Mouse (Mus musculus) layer of hippocampus, adult 8-10 months (tissue): ENCODE data around the gene Cntn1. TPM values are rescaled to one million over a fixed set of nuclear protein-coding genes. Genes with fewer than 3 reads are reported as not detected.

ENCODE experiments used
- DNase-seq, 2 experiments: peaks; one replicate each; pipeline ENCODE4 v3.0.0; 2022; ENCODE audit warnings: low spot score in 2 of 2
- total RNA-seq, 4 experiments: library from RNA; stranded (reverse); gene quantifications; 2 replicates each; pipeline ENCODE4 v1.2.4; 2022

Gene Cntn1
- total RNA-seq, result 100 to 1,000 TPM; 305 to 331 (median 311) TPM

- peak; percentile 90 to 94 for DNase-seq
Measured at GRCm38 (mm10) chr15:92050996-92051352, at the start of gene Cntn1. Cntn1 (plus strand) TSS chr15:92051165.

- no peak for DNase-seq
Measured at GRCm38 (mm10) chr15:92001431-92001830, 49.5 kb upstream of the Cntn1 start.

GRCm38 (mm10) chr15:92012165-92013083, 38.5 kb upstream of the Cntn1 start:
- no peak for DNase-seq

- DNase-seq, result no peak
Measured at GRCm38 (mm10) chr15:92034111-92034510, 16.9 kb upstream of the Cntn1 start.

- no peak for DNase-seq
Measured at GRCm38 (mm10) chr15:92042538-92042937, 8.4 kb upstream of the Cntn1 start.

GRCm38 (mm10) chr15:92046042-92046441, 4.9 kb upstream of the Cntn1 start:
- no peak for DNase-seq

GRCm38 (mm10) chr15:92048031-92048430, 2.9 kb upstream of the Cntn1 start:
- DNase-seq, result no peak

- DNase-seq, result no peak
Measured at GRCm38 (mm10) chr15:92048531-92048930, 2.4 kb upstream of the Cntn1 start.

GRCm38 (mm10) chr15:92051353-92052132, 578 bp downstream of the Cntn1 start:
- DNase-seq, result peak; percentile 54 to 60

GRCm38 (mm10) chr15:92052133-92052463, 1.1 kb downstream of the Cntn1 start:
- no peak for DNase-seq

- no peak for DNase-seq
Measured at GRCm38 (mm10) chr15:92057553-92057952, 6.6 kb downstream of the Cntn1 start.

- DNase-seq, result peak in 1 of 2 experiments; percentile 32
Measured at GRCm38 (mm10) chr15:92060986-92061385, 10.0 kb downstream of the Cntn1 start.

- DNase-seq, result no peak
Measured at GRCm38 (mm10) chr15:92079416-92079815, 28.5 kb downstream of the Cntn1 start.

GRCm38 (mm10) chr15:92085876-92086275, 34.9 kb downstream of the Cntn1 start:
- DNase-seq, result no peak

- no peak for DNase-seq
Measured at GRCm38 (mm10) chr15:92087691-92088286, 36.8 kb downstream of the Cntn1 start.

GRCm38 (mm10) chr15:92090787-92091186, 39.8 kb downstream of the Cntn1 start:
- no peak for DNase-seq

- no peak for DNase-seq
Measured at GRCm38 (mm10) chr15:92092041-92092440, 41.1 kb downstream of the Cntn1 start.

GRCm38 (mm10) chr15:92099410-92100174, 48.6 kb downstream of the Cntn1 start:
- DNase-seq, result no peak

GRCm38 (mm10) chr15:92101956-92102355, 51.0 kb downstream of the Cntn1 start:
- DNase-seq, result no peak

- no peak for DNase-seq
Measured at GRCm38 (mm10) chr15:92112455-92112854, 61.5 kb downstream of the Cntn1 start.

GRCm38 (mm10) chr15:92132936-92133335, 82.0 kb downstream of the Cntn1 start:
- no peak for DNase-seq
